Mouse (Mus musculus) heart, postnatal 0 days (tissue): Measurements from ENCODE around the gene Dhdh. TPM values are rescaled to one million over a fixed set of nuclear protein-coding genes. Genes with fewer than 3 reads are reported as not detected.
A peak's percentile ranks its signal among the peaks of the same experiment; 100 is the strongest.
"Not testable (repeated sequence)": the region's sequence is repeated elsewhere in the genome, so short reads cannot be mapped to it uniquely, and the experiment has no call there.

Source experiments
- ATAC-seq: fragments of 200-750 bp; cut with Nextera tagmentation; 2 replicates; pipeline ENCODE4 v1.8.0; 2017; ENCODE audit warnings: low read depth, moderate number of reproducible peaks, moderate library complexity; ENCODE audit not compliant: insufficient read depth
- DNase-seq: peaks from one replicate; pipeline ENCODE4 v3.0.0-alpha.2; 2016; ENCODE audit warnings: low spot score
- H3K27ac ChIP-seq: fragments of 300-500 bp; sonication (generic); 2 replicates; pipeline ENCODE4 v1.5.1; 2014; ENCODE audit warnings: low read depth, mild to moderate bottlenecking
- H3K27me3 ChIP-seq: fragments of 300-500 bp; sonication (generic); 2 replicates; pipeline ENCODE4 v1.6.1; 2014; ENCODE audit warnings: low read length, mixed read lengths; ENCODE audit not compliant: control insufficient read depth, insufficient read depth
- H3K36me3 ChIP-seq: fragments of 300-500 bp; sonication (generic); replicated peaks from 2 replicates; pipeline ENCODE4 v1.6.1; 2014; ENCODE audit warnings: low read length, mixed read lengths; ENCODE audit not compliant: control insufficient read depth, insufficient read depth
- H3K4me1 ChIP-seq: fragments of 300-500 bp; sonication (generic); 2 replicates; pipeline ENCODE4 v1.6.1; 2014; ENCODE audit warnings: antibody characterized with exemption; ENCODE audit not compliant: control insufficient read depth, insufficient read depth
- H3K4me2 ChIP-seq: fragments of 300-500 bp; sonication (generic); 2 replicates; pipeline ENCODE4 v1.6.1; 2014; ENCODE audit warnings: low read depth, mild to moderate bottlenecking, low read length, moderate library complexity
- H3K4me3 ChIP-seq: fragments of 300-500 bp; sonication (generic); 2 replicates; pipeline ENCODE4 v1.5.1; 2014; ENCODE audit warnings: low read depth, low read length
- H3K9ac ChIP-seq: fragments of 300-500 bp; sonication (generic); replicated peaks from 2 replicates; pipeline ENCODE4 v1.6.1; 2014; ENCODE audit warnings: low read depth, low read length, mixed read lengths
- H3K9me3 ChIP-seq: fragments of 300-500 bp; sonication (generic); replicated peaks from 2 replicates; pipeline ENCODE4 v1.6.1; 2016; ENCODE audit warnings: low read length; ENCODE audit not compliant: control insufficient read depth
- CTCF ChIP-seq: IDR thresholded peaks from 2 replicates; pipeline ENCODE4 v1.5.1; 2016; ENCODE audit warnings: antibody characterized with exemption, control low read depth, low read depth
- EP300 ChIP-seq: IDR thresholded peaks from 2 replicates; pipeline ENCODE4 v1.6.1; 2016; ENCODE audit warnings: antibody characterized with exemption, low read depth
- WGBS: fragments of 180-500 bp; shearing (Covaris S2); extraction: QIAGEN DNeasy Blood & Tissue Kit; methylation state at CpG from one replicate; pipeline ENCODE4 v1.1.7; 2014; 5-methylcytosine and 5-hydroxymethylcytosine counted together
- polyA plus RNA-seq: library from polyadenylated mRNA; unstranded; fragments of >200 nt; fragmentation: Nextera tagmentation; extraction: Ambion mirVana; gene quantifications from 2 replicates; pipeline ENCODE4 v1.2.1, GENCODE M21; 2015
- total RNA-seq: library from RNA; depleted of rRNA; stranded (reverse); fragments of >200 nt; gene quantifications from 2 replicates; pipeline ENCODE4 v1.2.3, GENCODE M21; 2014; ENCODE audit warnings: low replicate concordance

Dhdh gene
- total and polyA plus RNA-seq, 2 experiments from 2014 or later, result 3.4 to 5.3 TPM

DNA sequence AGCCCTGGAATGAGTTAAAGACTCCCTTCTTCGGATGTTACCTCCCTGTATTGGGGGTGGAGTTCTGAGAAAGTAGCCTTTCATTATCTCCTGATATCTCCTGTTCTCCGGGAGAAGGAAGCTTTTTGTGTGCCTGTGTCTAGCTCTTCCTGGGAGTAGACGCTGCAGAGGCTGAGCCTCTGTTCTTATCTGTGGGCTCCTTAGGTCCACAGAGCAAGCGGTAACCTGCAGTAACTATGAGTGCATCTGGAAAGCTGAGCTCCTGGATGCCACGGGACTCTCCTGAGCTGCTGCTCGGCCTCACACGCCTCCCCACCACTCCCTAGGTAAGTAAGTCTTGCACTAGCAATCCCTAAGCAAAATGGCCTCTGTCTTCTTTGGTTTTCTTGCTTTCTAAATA is 2.4 kb downstream of the Dhdh start:
- Histone ChIP-seq H3K27ac (no peak overlapping the region), H3K27me3 (no peaks in the 10 kb centered on the region), H3K4me2 (no peak overlapping the region), H3K9ac (no peak overlapping the region), H3K9me3 (no peaks in the 10 kb centered on the region), H3K36me3 (no peaks in the 10 kb centered on the region), H3K4me3 (no peak overlapping the region), H3K4me1 (no peaks in the 10 kb centered on the region)
- 47% methylated on average over 7 of the region's 7 CpGs for WGBS
- DNase-seq (no peak), ATAC-seq (no peak)
- TF ChIP-seq CTCF, result no peak
- no peak for TF ChIP-seq EP300

DNA sequence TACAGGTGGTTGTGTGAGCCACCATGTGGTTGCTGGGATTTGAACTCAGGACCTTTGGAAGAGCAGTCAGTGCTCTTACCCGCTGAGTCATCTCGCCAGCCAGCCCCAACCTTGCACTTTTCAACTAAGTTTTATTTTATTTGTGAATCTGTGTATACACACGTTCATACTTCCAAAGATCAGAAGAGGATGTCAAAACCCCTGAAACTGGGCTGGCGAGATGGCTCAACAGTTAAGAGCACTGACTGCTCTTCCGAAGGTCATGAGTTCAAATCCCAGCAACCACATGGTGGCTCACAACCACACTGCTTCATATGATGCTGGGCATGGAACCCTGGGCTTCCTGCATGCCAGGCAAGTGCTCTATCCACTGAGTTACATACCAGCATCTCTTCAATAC is 3.6 kb downstream of the Dhdh start:
- not testable (repeated sequence) for H3K4me1 ChIP-seq, ATAC-seq, H3K4me2 ChIP-seq, DNase-seq, H3K9ac ChIP-seq, H3K27ac ChIP-seq, H3K27me3 ChIP-seq, H3K9me3 ChIP-seq, H3K36me3 ChIP-seq, H3K4me3 ChIP-seq
- 90% methylated on average over 5 of the region's 5 CpGs for WGBS

DNA sequence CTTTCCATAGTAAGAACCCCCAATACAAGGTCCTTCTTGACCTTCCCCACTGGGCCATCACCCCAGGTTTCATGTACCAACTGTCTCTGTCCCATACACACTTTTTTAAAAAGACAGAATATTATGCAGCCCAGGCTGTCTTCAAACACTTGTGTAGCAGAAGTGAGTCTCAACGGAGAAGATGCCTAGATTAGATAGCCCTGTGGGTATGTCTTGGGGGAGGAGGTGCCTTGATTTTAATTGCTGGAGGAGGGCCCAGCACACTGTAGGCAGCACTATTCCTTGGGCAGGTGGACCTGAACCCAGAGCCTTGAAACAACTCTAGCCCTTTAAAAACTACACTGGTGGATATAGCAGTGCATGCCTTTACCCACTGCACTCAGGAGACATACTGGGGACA is 6.4 kb downstream of the Dhdh start:
- DNase-seq, result no peak
- H3K4me3 ChIP-seq, result no peak overlapping the region
- TF ChIP-seq CTCF (no peak), EP300 (no peak)
- no peak overlapping the region for H3K27ac ChIP-seq
- no peak for ATAC-seq
- H3K9me3 ChIP-seq, result no peaks in the 10 kb centered on the region
- no peak overlapping the region for H3K9ac ChIP-seq
- H3K36me3 ChIP-seq, result no peaks in the 10 kb centered on the region
- no peaks in the 10 kb centered on the region for H3K27me3 ChIP-seq
- 80% methylated on average over 1 of the region's 1 CpGs for WGBS
- H3K4me2 ChIP-seq, result no peak overlapping the region
- H3K4me1 ChIP-seq, result no peaks in the 10 kb centered on the region

DNA sequence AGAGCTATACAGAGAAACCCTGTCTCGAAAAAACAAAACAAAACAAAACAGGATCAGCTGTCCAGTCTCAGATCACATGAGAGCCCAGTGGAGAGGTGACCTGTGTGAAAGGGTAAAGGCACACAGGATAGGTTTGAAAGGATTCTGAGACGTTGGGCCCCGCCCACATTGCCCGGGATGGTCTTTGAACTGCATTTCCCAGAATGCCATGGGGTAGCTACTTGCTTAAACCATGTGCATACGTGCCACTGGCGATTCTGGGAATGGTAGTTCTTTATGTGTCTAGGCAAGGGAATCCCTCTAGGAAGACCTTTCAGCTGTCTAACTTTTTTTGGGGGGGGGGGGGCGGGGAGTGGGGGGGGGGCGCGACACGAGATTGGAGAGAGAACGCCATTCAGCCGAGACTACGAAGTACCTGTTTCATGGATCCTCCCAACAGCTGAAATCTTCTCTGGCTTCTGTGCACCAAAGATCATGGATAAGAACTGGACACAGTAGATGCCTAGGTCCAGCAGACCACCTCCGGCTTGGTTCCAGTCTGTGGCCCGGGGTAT is 7.2 kb downstream of the Dhdh start, which contains the start of gene Tulp2:
TSS of gene Tulp2 (plus strand) at position 504 of the 554 bp plus-strand sequence.
- no peaks in the 10 kb centered on the region for H3K9me3 ChIP-seq
- TF ChIP-seq EP300 (no peak), CTCF (no peak)
- DNase-seq (peak; percentile 63), ATAC-seq (peak; percentile 76)
- H3K27me3 ChIP-seq, result no peaks in the 10 kb centered on the region
- no peak within 1 kb of the TSS for H3K27ac ChIP-seq
- H3K4me2 ChIP-seq, result no peak within 1 kb of the TSS
- no peaks in the 10 kb centered on the region for H3K4me1 ChIP-seq
- H3K36me3 ChIP-seq, result no peaks in the 10 kb centered on the region
- no peak within 1 kb of the TSS for H3K9ac ChIP-seq
- WGBS, result 52% methylated on average over 15 of the region's 15 CpGs
- no peak within 1 kb of the TSS for H3K4me3 ChIP-seq

DNA sequence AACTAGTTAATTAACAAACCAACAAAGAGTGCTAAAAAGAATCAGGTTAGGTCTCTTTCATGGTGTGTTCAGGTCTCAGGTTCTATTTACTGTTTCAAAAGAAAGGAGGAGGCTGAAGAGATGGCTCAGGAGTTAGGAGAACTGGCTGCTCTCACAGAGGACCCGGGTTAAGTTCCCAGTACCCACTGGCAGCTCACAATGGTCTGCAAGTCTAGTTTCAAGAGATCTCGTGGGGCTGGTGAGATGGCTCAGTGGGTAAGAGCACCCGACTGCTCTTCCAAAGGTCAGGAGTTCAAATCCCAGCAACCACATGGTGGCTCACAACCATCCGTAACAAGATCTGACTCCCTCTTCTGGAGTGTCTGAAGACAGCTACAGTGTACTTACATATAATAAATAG is 8.3 kb downstream of the Dhdh start:
- not testable (repeated sequence) for H3K9ac ChIP-seq, H3K9me3 ChIP-seq, ATAC-seq, H3K4me2 ChIP-seq, H3K36me3 ChIP-seq, H3K4me3 ChIP-seq, H3K4me1 ChIP-seq, H3K27me3 ChIP-seq, H3K27ac ChIP-seq, DNase-seq
- WGBS, result 76% methylated on average over 3 of the region's 4 CpGs

DNA sequence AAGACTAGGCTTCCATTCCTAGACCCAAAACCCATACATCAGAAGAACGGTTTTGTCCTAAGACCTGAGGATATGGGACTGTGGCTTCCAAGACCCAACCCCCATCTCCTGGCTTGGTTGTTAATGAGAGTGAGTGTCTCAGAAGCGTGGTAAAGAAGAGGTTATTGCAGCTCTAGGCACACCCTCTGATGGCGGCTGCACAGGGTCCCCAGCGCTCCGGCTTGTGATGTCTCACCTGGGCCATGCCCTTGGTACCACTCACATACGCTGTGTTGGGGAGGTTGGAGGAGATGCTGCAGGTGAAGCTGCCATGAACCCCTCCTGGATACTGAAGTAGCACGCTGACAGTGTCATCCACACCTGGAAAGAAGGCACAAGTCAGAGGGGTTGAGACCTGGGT is 9.8 kb downstream of the Dhdh start:
- H3K9ac ChIP-seq, result no peak overlapping the region
- H3K4me2 ChIP-seq, result no peak overlapping the region
- no peak for ATAC-seq
- no peaks in the 10 kb centered on the region for H3K9me3 ChIP-seq
- H3K27me3 ChIP-seq, result no peaks in the 10 kb centered on the region
- H3K36me3 ChIP-seq, result no peaks in the 10 kb centered on the region
- no peaks in the 10 kb centered on the region for H3K4me1 ChIP-seq
- no peak overlapping the region for H3K27ac ChIP-seq
- 90% methylated on average over 7 of the region's 7 CpGs for WGBS
- no peak for TF ChIP-seq EP300
- TF ChIP-seq CTCF, result no peak
- no peak for DNase-seq
- H3K4me3 ChIP-seq, result no peak overlapping the region
